Mouse (Mus musculus) limb, embryonic 10.5 days (tissue): Measurements from ENCODE around the gene E130116L18Rik. TPM values are rescaled to one million over a fixed set of nuclear protein-coding genes. Genes with fewer than 3 reads are reported as not detected.

Experiments used
- DNase-seq: peaks from one replicate; pipeline ENCODE4 v3.0.0-alpha.2; 2017; ENCODE audit warnings: low spot score
- H3K27ac ChIP-seq: fragments of 300-500 bp; sonication (generic); 2 replicates; pipeline ENCODE4 v1.5.1; 2016; ENCODE audit warnings: mild to moderate bottlenecking
- H3K27me3 ChIP-seq: fragments of 300-500 bp; sonication (generic); 2 replicates; pipeline ENCODE4 v1.6.1; 2016; ENCODE audit warnings: low read depth, mild to moderate bottlenecking; ENCODE audit not compliant: poor library complexity, severe bottlenecking
- H3K36me3 ChIP-seq: fragments of 300-500 bp; sonication (generic); 2 replicates; pipeline ENCODE4 v1.6.1; 2016; ENCODE audit warnings: mild to moderate bottlenecking, moderate library complexity
- H3K4me1 ChIP-seq: fragments of 300-500 bp; sonication (generic); 2 replicates; pipeline ENCODE4 v1.6.1; 2016
- H3K4me3 ChIP-seq: fragments of 300-500 bp; sonication (generic); 2 replicates; pipeline ENCODE4 v1.5.1; 2016; ENCODE audit warnings: mild to moderate bottlenecking, moderate library complexity
- H3K9me3 ChIP-seq: fragments of 300-500 bp; sonication (generic); replicated peaks from 2 replicates; pipeline ENCODE4 v1.6.1; 2016; ENCODE audit warnings: mild to moderate bottlenecking
- WGBS: fragments of 180-500 bp; shearing (Covaris S2); methylation state at CpG from one replicate; pipeline ENCODE4 v1.1.7; 2016; 5-methylcytosine and 5-hydroxymethylcytosine counted together
- polyA plus RNA-seq: library from polyadenylated mRNA; unstranded; fragments of >200 nt; fragmentation: Nextera tagmentation; extraction: Ambion mirVana; gene quantifications from 2 replicates; pipeline ENCODE4 v1.2.1, GENCODE M21; 2016

Gene E130116L18Rik
- not detected in 2 replicates for polyA plus RNA-seq

- H3K9me3 ChIP-seq, result no peaks in the 10 kb centered on the region
These were observed at the start of gene E130116L18Rik for GRCm38 (mm10) chr5:25222752-25223702. Gene E130116L18Rik, minus strand, starts transcription at chr5:25223153.

DNA sequence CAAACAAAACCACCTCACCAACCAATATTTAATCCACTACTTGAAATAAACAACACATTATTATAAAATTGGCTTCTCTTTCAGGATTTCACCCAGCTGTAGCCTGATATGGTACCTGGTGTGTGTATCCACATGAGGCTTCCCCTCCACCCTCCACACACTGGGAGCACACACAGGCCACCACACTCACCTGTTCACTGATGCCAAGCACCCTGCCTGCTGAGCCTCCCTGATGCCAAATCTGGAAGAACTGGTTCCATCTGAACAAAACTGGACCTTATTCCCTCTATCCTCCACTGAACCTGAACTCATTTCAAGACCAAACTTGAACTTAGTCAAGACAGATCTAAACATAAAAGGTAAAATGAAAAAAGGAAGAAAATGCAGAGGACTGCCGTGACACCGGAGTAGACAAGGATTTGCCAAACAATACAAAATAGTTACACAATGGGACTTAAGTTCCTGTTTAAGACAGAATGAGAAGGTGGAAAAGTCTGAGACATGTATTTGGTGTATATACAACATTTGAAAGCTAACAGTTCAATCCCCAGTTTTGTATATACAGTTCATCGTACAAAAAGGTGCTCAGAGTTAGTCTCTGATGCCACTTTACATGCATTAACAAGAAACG, 45.4 kb upstream of the E130116L18Rik start:
- Histone ChIP-seq H3K27ac (no peak overlapping the region), H3K9me3 (no peaks in the 10 kb centered on the region), H3K27me3 (no peaks in the 10 kb centered on the region), H3K4me3 (no peak overlapping the region), H3K4me1 (no peaks in the 10 kb centered on the region), H3K36me3 (peaks cover 68% of the 10 kb centered on the region)
- 97% methylated on average over 4 of the region's 4 CpGs for WGBS
- no peak for DNase-seq

More at GRCm38 (mm10) chr5:25222752-25223702, at the start of gene E130116L18Rik:
- Histone ChIP-seq H3K27ac (peak within 1 kb of the TSS; percentile 95), H3K4me1 (peaks cover 9% of the 10 kb centered on the region), H3K4me3 (peak within 1 kb of the TSS; percentile 81), H3K36me3 (0 out of 2 replicates have a peak, but pooled peaks cover 3% of the 10 kb centered on the region), H3K27me3 (no peaks in the 10 kb centered on the region)
- peak; percentile 94 for DNase-seq
- 7% methylated on average over 72 of the region's 72 CpGs for WGBS

GRCm38 (mm10) chr5:25262266-25262665, 39.3 kb upstream of the E130116L18Rik start:
- peaks cover 84% of the 10 kb centered on the region for H3K36me3 ChIP-seq
- DNase-seq, result no peak
- no peak overlapping the region for H3K27ac ChIP-seq
- H3K4me1 ChIP-seq, result no peaks in the 10 kb centered on the region
- 86% methylated on average over 7 of the region's 7 CpGs for WGBS
- no peaks in the 10 kb centered on the region for H3K9me3 ChIP-seq
- H3K27me3 ChIP-seq, result no peaks in the 10 kb centered on the region
- H3K4me3 ChIP-seq, result no peak overlapping the region

GRCm38 (mm10) chr5:25261452-25261851, 38.5 kb upstream of the E130116L18Rik start:
- H3K27ac ChIP-seq, result no peak overlapping the region
- no peak for DNase-seq
- H3K9me3 ChIP-seq, result no peaks in the 10 kb centered on the region
- WGBS, result 84% methylated on average over 6 of the region's 6 CpGs
- H3K36me3 ChIP-seq, result peaks cover 84% of the 10 kb centered on the region
- H3K27me3 ChIP-seq, result no peaks in the 10 kb centered on the region
- no peaks in the 10 kb centered on the region for H3K4me1 ChIP-seq
- H3K4me3 ChIP-seq, result no peak overlapping the region

DNA sequence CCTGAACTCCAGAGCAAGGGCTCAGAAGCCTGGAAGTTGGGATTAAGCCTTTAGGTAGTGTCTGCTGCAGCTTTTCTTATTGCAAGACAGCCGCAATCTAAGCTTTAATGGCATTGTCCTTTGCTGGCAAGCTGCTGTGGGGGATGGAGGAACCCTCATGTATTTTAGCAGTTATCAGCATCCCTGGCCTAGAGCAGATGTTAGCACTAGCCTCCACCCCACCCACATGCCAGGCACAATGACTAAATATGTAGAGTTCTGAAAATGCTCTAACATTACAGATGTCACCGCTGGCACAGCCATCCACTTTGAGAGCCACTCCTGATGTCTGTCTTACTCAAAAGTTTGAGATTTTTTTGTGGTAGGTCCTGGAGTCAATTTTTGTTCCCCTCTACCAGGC, 33.7 kb upstream of the E130116L18Rik start:
- WGBS, result 85% methylated on average over 2 of the region's 2 CpGs
- Histone ChIP-seq H3K36me3 (peaks cover 84% of the 10 kb centered on the region), H3K9me3 (no peaks in the 10 kb centered on the region), H3K4me3 (no peak overlapping the region), H3K27me3 (no peaks in the 10 kb centered on the region), H3K27ac (no peak overlapping the region), H3K4me1 (no peaks in the 10 kb centered on the region)
- no peak for DNase-seq

GRCm38 (mm10) chr5:25254491-25254890, 31.5 kb upstream of the E130116L18Rik start:
- WGBS, result 94% methylated on average over 4 of the region's 4 CpGs
- H3K36me3 ChIP-seq, result peaks cover 90% of the 10 kb centered on the region
- no peaks in the 10 kb centered on the region for H3K4me1 ChIP-seq
- H3K9me3 ChIP-seq, result no peaks in the 10 kb centered on the region
- H3K27ac ChIP-seq, result no peak overlapping the region
- no peaks in the 10 kb centered on the region for H3K27me3 ChIP-seq
- no peak overlapping the region for H3K4me3 ChIP-seq
- no peak for DNase-seq

- Histone ChIP-seq H3K9me3 (no peaks in the 10 kb centered on the region), H3K4me1 (no peaks in the 10 kb centered on the region), H3K36me3 (peaks cover 82% of the 10 kb centered on the region), H3K27ac (no peak overlapping the region), H3K27me3 (no peaks in the 10 kb centered on the region), H3K4me3 (no peak overlapping the region)
- DNase-seq, result no peak
- WGBS, result 96% methylated on average over 8 of the region's 8 CpGs
These were observed 30.0 kb upstream of the E130116L18Rik start for GRCm38 (mm10) chr5:25252825-25253544.

DNA sequence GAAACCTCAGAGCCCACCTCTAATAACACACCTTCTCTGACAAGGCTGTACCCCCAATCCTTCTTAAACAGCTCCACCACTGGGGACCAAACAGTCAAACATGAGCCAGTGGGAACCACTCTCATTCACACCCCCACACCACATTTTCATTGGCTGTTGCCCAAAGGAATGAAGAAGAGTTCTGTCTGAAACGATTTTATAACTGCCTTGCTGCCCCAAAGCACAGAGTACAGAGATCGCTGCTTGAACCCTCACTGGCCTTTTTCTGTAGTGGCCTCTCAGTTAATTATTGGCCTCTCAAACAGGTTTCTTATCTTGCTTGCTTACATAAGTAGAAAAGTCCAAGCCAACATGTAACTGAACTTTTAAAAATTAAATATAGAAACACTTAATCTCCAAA, 29.5 kb upstream of the E130116L18Rik start:
- DNase-seq, result no peak
- no peaks in the 10 kb centered on the region for H3K27me3 ChIP-seq
- no peaks in the 10 kb centered on the region for H3K9me3 ChIP-seq
- no peak overlapping the region for H3K4me3 ChIP-seq
- no peak overlapping the region for H3K27ac ChIP-seq
- whole genome bisulfite sequencing, result 83% methylated on average over 2 of the region's 2 CpGs
- H3K4me1 ChIP-seq, result no peaks in the 10 kb centered on the region
- H3K36me3 ChIP-seq, result peaks cover 77% of the 10 kb centered on the region

- Histone ChIP-seq H3K9me3 (no peaks in the 10 kb centered on the region), H3K36me3 (peaks cover 38% of the 10 kb centered on the region), H3K4me1 (no peaks in the 10 kb centered on the region), H3K4me3 (no peak overlapping the region), H3K27me3 (no peaks in the 10 kb centered on the region), H3K27ac (no peak overlapping the region)
- WGBS, result 86% methylated on average over 3 of the region's 3 CpGs
- no peak for DNase-seq
These were observed 24.1 kb upstream of the E130116L18Rik start for GRCm38 (mm10) chr5:25247036-25247435.

DNA sequence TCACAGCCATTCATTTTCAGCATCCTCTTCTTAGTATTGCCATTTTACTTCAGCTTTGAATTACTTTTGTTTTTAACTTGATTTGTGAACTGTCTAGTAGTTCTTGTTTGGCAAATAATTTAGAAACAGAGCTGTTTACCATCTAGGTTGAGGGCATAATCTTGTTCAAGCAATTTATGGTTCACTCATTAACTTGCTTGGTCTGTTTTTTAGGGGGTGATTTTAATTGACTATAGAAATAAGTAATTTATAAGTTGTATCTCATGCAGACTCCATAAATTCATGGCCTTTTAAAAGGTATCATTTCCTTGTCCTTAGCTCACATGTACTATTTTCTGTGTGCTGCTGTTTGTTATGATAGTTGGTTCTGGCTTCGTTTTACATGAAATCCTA, 23.5 kb upstream of the E130116L18Rik start:
- Histone ChIP-seq H3K9me3 (no peaks in the 10 kb centered on the region), H3K36me3 (peaks cover 32% of the 10 kb centered on the region), H3K4me3 (no peak overlapping the region), H3K4me1 (no peaks in the 10 kb centered on the region), H3K27me3 (no peaks in the 10 kb centered on the region), H3K27ac (no peak overlapping the region)
- DNase-seq, result no peak
- WGBS, result 73% methylated on average over 1 of the region's 1 CpGs

DNA sequence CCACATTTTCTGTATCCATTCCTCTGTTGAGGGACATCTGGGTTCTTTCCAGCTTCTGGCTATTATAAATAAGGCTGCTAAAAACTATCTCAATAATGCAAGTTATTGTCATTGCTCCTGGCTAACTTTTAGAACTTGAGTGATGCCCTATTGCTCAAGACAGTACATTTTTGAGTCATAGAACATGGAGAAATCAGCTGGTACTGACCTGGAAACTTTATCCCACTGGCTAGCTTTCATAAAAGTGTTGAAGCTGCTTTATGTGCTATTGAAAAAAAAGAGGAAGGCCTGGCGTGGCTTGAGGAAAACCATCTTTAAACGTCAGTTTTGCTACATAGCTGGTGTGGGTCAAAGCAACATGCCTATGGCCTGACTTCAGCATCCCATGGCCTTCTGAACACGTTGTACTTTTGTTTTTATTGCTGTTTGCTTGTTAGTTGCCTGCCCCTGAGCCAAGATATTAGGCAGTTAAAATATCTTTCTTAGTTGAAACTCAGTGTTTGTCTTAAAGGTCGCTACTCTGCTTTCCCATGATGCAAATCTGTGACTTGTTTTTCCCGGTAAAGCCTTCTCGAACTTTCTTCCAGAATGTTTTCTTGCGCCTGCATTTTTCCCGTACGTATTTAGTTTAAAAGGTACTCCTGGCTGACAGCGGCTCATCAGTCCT, 23.0 kb upstream of the E130116L18Rik start:
- Histone ChIP-seq H3K4me1 (no peaks in the 10 kb centered on the region), H3K36me3 (peaks cover 27% of the 10 kb centered on the region), H3K27ac (no peak overlapping the region), H3K9me3 (no peaks in the 10 kb centered on the region), H3K4me3 (no peak overlapping the region), H3K27me3 (no peaks in the 10 kb centered on the region)
- 89% methylated on average over 10 of the region's 10 CpGs for WGBS
- DNase-seq, result no peak

GRCm38 (mm10) chr5:25243101-25243500, 20.1 kb upstream of the E130116L18Rik start:
- H3K4me3 ChIP-seq, result no peak overlapping the region
- no peaks in the 10 kb centered on the region for H3K27me3 ChIP-seq
- H3K4me1 ChIP-seq, result no peaks in the 10 kb centered on the region
- H3K9me3 ChIP-seq, result no peaks in the 10 kb centered on the region
- no peak overlapping the region for H3K27ac ChIP-seq
- H3K36me3 ChIP-seq, result peaks cover 14% of the 10 kb centered on the region
- WGBS, result 93% methylated on average over 6 of the region's 6 CpGs
- DNase-seq, result no peak
